Mouse (Mus musculus) right cerebral cortex, adult 18-20 months (tissue): ENCODE measurements at regions not wholly inside any gene's neighbourhood (a gene's known extent, or its start where the extent isn't known, plus 50 kb on each side); places are given as distances from the start of the nearest gene placed in this dataset.
"Not testable (repeated sequence)": the region's sequence is repeated elsewhere in the genome, so short reads cannot be mapped to it uniquely, and the experiment has no call there.

Source experiments
- DNase-seq: peaks from one replicate; pipeline ENCODE4 v3.0.0; 2022; ENCODE audit warnings: mixed read lengths

GRCm38 (mm10) chr12:11037951-11038350, 112.9 kb downstream of the Kcns3 start:
- DNase-seq: no peak

GRCm38 (mm10) chr12:11020571-11021545, 130.0 kb downstream of the Kcns3 start:
- no peak for DNase-seq

DNA sequence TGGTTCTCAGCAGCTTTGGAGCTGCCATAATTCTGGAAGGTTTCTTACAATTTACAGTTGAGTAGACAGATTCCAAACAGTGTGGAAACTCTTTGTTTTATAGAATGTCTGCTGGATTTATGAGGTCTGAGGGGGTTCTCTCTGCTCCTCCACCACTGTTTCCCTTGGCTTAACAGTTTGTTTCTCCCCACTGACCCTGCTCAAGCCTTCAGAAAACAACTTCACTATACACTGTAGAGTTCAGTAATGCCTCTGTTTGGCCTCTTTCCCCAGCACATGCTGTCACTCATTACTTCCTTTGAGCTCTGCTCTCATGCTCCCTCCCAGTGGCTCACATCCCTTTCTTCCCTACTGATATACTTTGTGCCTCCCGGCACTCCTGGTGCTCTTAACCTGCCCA, 139.7 kb downstream of the Kcns3 start:
- DNase-seq: no peak

DNA sequence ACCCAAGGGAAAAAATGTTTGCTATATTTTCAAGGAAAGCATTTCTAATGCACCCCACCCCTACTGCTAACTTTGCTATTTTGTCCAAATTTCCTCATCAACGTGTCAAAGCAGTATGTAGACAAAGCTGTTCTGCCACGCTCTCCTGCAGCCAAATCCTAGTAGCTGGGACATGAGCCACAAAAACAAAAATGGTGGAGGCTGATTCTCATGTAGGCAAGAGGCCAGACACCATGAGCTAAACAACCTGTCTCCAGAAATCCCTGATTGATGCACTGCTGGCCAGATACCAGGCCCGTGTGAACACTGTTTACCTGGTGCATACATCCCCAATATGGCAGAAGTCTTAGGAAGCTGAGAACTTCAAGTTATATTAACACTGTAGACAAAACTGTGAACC, 166.6 kb downstream of the Kcns3 start:
- no peak for DNase-seq

DNA sequence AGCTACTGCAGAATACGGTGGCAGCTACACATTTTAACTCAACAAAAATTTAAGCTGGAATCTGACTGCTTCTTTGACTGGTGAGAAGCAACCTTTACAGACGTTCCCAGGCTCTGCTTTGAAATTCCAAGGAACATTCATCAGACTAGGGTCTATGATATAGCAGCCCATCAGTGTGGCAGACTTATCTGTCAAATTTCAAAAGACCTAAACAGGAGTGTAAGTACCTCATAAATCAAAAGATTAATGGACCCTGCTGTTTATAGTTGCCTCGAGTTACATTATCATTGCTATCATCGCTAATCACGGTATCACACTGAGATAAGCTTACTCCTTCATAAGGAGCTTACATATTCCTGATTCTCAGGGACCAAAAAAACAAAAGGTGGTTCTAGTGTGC, 201.7 kb downstream of the Kcns3 start:
- DNase-seq: no peak

DNA sequence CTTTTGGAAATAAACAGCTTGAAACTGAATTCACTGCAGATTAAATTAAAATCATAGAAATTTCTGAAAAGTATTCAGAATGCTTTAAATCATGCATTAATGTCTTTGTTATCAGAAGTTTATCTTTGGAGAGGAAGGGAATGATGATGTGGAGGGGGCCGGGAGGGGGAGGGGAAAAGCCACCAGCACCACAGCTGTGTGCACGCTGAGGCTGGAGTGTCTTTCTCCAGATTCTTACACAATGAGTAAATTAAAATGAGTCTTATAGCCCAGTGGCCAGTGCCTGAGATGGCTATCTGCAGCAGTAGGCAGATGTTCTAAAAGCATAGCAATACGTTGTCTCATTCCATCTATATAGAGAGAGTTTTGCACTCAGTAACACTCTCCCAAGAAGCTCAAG, 209.8 kb downstream of the Kcns3 start:
- DNase-seq: no peak

- not testable (repeated sequence) for DNase-seq
Measured at GRCm38 (mm10) chr12:10900054-10900453, 250.8 kb downstream of the Kcns3 start.

DNA sequence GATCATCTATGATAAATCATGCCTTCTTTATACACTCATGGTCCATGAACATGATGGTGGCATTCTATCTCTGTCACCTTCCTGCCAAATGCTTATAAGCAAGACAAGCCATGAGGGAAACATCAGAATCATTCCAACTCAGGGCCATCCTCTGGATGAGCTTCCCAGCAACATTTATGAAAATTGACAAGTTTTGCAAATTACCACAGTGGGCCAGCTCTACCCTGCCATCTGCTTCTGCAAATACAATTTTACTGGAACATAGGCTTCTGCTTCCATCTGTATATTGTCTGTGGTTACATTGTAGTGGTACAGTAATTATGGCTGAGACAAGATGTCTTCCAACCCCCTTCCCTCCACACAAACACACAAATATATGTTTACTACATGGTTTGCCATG, 272.1 kb downstream of the Kcns3 start:
- DNase-seq: no peak

GRCm38 (mm10) chr12:10874589-10875554, 276.0 kb downstream of the Kcns3 start:
- no peak for DNase-seq

GRCm38 (mm10) chr12:10873716-10874401, 277.0 kb downstream of the Kcns3 start:
- peak; percentile 14 for DNase-seq

DNA sequence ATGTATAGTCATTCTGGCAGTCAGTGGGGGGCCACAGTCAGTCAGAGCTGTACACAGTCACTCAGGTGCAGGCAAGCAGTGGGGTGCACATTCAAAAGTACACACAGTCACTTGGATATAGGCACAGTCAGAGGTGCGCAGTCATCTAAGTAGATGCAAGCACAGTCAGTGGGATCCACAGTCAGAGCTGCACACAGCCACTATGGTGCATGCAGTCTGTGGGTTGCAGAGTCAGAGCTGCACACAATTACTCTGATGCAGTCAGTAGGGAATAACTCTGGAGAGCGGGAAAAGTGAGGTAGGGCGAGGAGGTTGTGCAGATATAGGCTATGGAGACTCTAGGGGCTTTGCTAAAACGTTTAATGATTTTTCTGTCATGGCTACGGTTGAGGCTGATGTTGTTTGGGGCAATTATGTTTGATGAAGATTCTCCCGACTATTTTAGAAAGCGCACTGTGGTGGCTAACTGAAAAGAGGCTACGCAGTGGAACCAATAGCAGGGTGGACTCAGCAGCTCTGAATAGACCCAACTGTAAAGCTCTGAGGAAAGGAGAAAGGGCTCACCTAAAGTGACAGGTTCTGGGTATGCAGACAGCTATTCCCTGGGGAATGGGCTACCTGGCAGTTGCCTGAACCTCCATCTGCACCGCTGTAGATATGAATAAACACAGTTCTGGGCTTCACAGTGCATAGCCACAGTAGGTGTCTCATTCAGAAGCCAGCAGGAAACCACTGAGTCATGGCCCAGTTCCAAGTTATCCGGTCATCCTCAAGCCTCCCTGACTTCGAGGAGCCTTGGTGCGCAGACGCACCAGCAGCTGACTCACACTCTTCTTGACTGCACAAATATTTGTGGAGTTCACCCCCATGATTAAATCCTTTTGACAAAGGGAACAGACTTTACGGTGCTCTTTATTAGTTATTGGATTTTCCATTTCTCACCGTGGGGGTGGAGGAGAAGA, 282.9 kb downstream of the Kcns3 start:
- DNase-seq: no peak

DNA sequence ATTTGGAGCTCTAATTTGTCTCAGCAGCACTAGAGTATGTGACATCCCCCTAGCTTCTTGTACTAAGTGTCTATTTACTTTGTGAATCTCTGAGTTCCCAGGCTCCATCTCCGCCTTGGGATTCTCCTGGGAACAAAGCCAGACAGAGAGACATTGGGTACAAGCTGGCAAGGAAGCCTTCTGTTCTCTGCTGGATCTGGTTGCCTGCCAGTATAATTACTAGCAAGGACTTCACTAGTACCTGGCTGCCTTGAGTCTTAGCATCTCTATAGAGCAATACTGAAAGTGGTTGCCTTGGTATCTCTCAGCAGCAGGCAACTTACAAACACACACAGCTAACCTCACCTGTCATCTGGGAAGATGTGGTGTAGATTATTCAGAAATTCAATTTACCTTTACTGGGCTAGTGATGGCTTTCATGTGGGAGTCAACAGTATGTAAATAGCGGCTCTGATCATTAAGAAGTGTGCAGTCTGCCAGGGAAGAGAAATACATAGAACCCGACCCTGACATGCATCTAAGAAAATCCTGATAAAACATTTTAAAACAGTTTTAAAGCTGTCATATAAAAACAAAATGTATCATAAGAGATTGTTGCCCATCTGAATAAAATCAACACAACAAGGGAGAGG, 283.8 kb downstream of the Kcns3 start:
- DNase-seq: peak; percentile 71

GRCm38 (mm10) chr12:10865294-10865693, 285.6 kb downstream of the Kcns3 start:
- no peak for DNase-seq

DNA sequence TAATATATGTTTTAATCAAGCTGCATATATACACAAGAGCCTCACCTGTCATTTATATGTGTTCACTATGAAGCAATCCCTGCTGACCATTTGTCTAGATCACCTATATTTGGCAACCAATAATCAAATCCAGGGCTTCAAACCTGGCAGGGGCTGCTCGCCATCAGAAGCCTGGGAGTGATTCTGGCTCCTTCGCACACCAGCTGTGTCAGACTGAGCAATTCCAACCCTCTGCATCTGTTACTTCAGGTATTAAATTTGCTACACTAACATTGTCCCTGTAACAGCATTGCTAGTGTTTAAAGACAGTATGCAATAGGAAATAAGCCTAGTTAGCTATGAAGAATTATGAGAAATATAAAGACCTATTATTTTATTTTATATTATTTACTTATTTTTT, 330.5 kb downstream of the Kcns3 start:
- DNase-seq: no peak

GRCm38 (mm10) chr12:10818083-10818482, 332.8 kb downstream of the Kcns3 start:
- no peak for DNase-seq

DNA sequence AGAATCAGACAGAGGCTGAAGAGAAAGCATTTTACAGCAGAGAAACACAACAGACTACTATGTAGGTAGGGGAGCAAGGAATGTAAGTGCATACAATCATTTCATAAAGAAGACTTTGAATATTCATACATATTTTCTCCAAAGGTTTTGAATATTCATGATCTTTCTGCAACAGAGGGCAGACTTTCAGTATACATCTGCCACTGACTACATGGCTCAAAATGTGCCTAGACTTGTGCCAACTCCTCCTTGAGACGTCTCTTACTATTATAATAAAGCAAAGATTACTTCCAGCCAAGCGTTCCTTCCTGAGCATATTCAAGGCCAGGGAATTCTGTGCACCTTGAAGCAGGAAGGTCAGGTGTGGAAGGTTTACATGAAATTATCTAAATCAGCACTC, 333.3 kb downstream of the Kcns3 start:
- no peak for DNase-seq

DNA sequence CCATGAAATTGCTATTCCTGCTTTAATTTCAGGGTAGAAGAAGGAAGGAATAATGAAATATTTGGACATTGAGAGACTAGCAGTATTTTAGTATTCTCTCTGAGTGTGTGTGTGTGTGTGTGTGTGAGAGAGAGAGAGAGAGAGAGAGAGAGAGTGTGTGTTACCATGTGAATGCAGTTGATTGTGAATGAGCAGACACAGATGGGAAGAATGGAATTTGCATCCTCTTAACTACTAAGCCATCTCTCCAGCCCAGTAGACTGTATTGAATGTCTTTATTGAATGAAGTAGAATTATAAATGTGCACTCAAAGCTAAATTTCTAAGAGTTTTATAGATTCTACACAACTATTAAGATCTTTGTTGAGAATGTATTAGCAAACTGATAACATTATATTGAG, 340.3 kb downstream of the Kcns3 start:
- no peak for DNase-seq

DNA sequence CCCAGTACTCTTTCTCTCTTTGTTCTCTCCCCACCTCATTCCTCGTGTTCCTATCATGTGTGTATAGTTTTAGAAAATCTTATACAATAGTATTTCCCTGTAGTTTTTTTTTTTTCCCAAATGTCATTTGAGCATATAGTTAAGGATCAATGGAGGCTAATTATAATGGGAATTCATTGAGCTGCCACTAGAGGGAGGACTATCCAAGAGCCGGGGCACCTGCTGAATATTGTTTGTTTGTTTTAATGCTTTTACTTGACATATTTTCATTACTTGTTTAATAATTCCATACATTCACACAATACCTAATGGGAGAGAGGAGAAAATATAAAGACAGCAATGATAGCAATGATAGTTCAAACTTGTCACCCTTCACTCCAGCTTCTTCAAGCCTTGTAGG, 346.4 kb downstream of the Kcns3 start:
- DNase-seq: no peak
